Comparison of ENCODE assay signal across 8 mouse cellular contexts in the genomic region with DNA sequence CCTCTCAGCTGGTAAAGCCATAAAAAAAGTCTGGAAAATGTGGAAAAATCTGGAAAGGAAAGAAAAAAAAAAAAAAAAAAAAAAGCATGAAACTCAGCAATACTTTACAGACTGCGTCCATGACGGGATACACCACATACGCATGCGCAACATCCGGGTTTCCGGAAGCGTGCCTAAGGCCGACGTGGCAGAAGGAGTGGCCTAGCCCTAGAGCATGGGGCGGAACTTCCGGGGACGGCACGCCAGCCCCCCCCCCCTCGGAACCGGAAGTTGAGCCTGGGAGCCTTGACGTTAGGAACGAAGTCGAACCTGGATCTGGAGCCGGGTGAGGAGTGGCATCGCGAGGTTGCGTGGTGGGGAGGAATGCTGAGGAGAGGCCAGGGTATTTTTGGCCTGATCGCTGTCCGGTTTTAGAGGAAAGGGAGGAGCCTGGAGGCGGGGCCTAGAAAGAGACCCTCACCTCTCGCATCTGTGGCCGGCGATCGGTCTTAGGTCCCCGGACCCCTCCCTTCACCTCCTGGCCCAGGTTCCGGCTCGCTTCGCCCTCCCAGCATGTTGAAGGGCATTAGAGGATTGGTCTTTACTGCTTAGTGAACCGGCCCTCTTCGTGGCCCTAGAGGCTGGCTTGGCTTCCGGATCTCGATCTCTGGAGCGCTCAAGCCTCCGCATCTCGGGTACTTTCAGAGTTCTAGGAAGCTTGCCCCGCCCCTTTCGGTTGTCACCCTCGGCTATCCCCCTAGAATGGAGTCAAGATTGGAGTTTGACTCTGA. TPM values are rescaled to one million over a fixed set of nuclear protein-coding genes. Genes with fewer than 3 reads are reported as not detected.
DNase-seq lines count a peak whose midpoint lies in the region; ATAC-seq lines count a peak whose summit lies in the region.

A gene (plus strand): TSS at position 245 of the 770 bp plus-strand sequence.

- peak; percentile 93 for ATAC-seq in megakaryocyte progenitor cell, adult 5-6 weeks (replicated peaks; ENCODE audit: poor library complexity)

- peak; percentile 98 for DNase-seq in adipocyte (ENCODE audit: low spot score)
- DNase-seq in embryo, embryonic 10 days (ENCODE audit: low spot score), result peak; percentile 100
- peak; percentile 100 for DNase-seq in gastrocnemius, postnatal 10 days
- DNase-seq in induced T-regulatory cell, adult 2 months (ENCODE audit: low read depth), result peak; percentile 100
- peak; percentile 90 to 94 for DNase-seq in left cerebral cortex, adult 9 months (ENCODE audit: low spot score in 2 of 2)
- peak; percentile 100 for DNase-seq in right cerebral cortex, postnatal 14 days
- peak; percentile 97 to 98 for DNase-seq in urinary bladder, postnatal 36 days (ENCODE audit: low spot score in 2 of 2)

RNA-seq across cellular contexts. Expression of the gene that starts here (rescaled TPM):
- total RNA-seq in gastrocnemius, postnatal 10 days (2021), result 10 to 100 TPM; 60.5 to 72.0 TPM
- total RNA-seq in megakaryocyte progenitor cell, adult 5-6 weeks (2015), result 40.1 and 40.5 TPM in 2 replicates
- 88.7 and 97.9 TPM in 2 replicates for total RNA-seq in megakaryocyte progenitor cell, adult 5-6 weeks (2017)

Comparison
In these comparisons a context has a peak if more than half of its experiments do, and no peak if none do; other contexts are left out.
1. Peak in every context shown above with its lines: DNase-seq and ATAC-seq.